ENCODE assay signal across 28 mouse cellular contexts in the genomic region with DNA sequence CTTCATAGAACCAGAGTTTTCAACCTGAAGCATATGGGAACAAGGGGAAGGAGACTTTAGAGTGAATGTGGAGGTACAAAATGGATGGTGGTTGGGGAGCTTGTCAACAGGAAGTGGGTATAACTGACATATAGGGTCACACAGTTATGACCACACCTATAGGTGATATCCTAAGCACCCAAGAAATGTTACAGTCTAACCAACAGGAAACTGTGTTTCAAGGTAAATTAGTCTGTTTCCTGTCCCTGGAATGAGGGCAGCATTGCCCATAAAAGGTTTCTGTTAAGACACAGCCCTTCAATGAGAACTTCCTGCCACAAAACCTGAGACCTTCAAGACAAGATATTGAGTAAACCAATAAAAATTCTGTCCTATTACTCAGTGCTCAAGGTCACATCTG. TPM values are rescaled to one million over a fixed set of nuclear protein-coding genes. Genes with fewer than 3 reads are reported as not detected.
DNase-seq lines count a peak whose midpoint lies in the region; ATAC-seq lines count a peak whose summit lies in the region.
"Had no signal": no experiment of that assay in that cellular context is flagged by ENCODE, and none has a peak within 500 bp of the region (broad histone marks: within the 10 kb centered on the region; RNA-seq: fewer than 3 reads in every experiment).

No protein-coding gene starts in this region.

- no peaks in the 10 kb centered on the region for H3K36me3 ChIP-seq in hindbrain, embryonic 13.5 days
- H3K36me3 ChIP-seq: embryonic facial prominence, embryonic 12.5 days; forebrain, embryonic 15.5 days; heart, embryonic 13.5 days; limb, embryonic 12.5 days; lung, embryonic 15.5 days; midbrain, embryonic 15.5 days had no signal

- H3K27ac ChIP-seq in hindbrain, embryonic 13.5 days, result no peak overlapping the region
- H3K27ac ChIP-seq: embryonic facial prominence, embryonic 12.5 days; forebrain, embryonic 15.5 days; heart, embryonic 13.5 days; hindbrain, postnatal 0 days; kidney, postnatal 0 days; limb, embryonic 12.5 days; liver, embryonic 14.5 days; lung, embryonic 15.5 days; midbrain, embryonic 15.5 days had no signal

- no peak overlapping the region for H3K4me2 ChIP-seq in hindbrain, embryonic 13.5 days
- H3K4me2 ChIP-seq: embryonic facial prominence, embryonic 12.5 days; forebrain, embryonic 15.5 days; heart, embryonic 13.5 days; limb, embryonic 12.5 days; lung, embryonic 15.5 days; midbrain, embryonic 15.5 days had no signal

- no peak overlapping the region for H3K9ac ChIP-seq in hindbrain, embryonic 13.5 days
- H3K9ac ChIP-seq: embryonic facial prominence, embryonic 12.5 days; forebrain, embryonic 15.5 days; heart, embryonic 13.5 days; limb, embryonic 12.5 days; liver, embryonic 14.5 days; lung, embryonic 15.5 days; midbrain, embryonic 15.5 days had no signal

- peaks cover 8% of the 10 kb centered on the region; the same call in 1 of the 2 replicates for H3K27me3 ChIP-seq in hindbrain, embryonic 13.5 days
- H3K27me3 ChIP-seq: embryonic facial prominence, embryonic 12.5 days; forebrain, embryonic 15.5 days; heart, embryonic 13.5 days; limb, embryonic 12.5 days; lung, embryonic 15.5 days; midbrain, embryonic 15.5 days had no signal

- ATAC-seq in activated CD4-positive, CD25-positive, alpha-beta regulatory T cell, adult 4 months, result peak; percentile 99
- ATAC-seq in megakaryocyte progenitor cell, adult 5-6 weeks (replicated peaks; ENCODE audit: poor library complexity), result peak; percentile 69
- ATAC-seq in hindbrain, embryonic 13.5 days (ENCODE audit: low FRiP score), result no peak
- ATAC-seq: forebrain, embryonic 15.5 days; hindbrain, postnatal 0 days; midbrain, embryonic 15.5 days had no signal

- H3K9me3 ChIP-seq in hindbrain, embryonic 13.5 days, result no peaks in the 10 kb centered on the region
- H3K9me3 ChIP-seq: embryonic facial prominence, embryonic 12.5 days; forebrain, embryonic 15.5 days; heart, embryonic 13.5 days; limb, embryonic 12.5 days; lung, embryonic 15.5 days; megakaryocyte, embryonic 14.5 days; midbrain, embryonic 15.5 days had no signal

- peak; percentile 24 for DNase-seq in lung, postnatal 25 days (ENCODE audit: low spot score)
- DNase-seq in lung, postnatal 10 days, result no peak
- peak; percentile 33 for DNase-seq in thymus, postnatal 25 days
- no peak for DNase-seq in gastrocnemius, postnatal 36 days
- DNase-seq in retina, embryonic 14.5 days (ENCODE audit: low spot score), result no peak
- DNase-seq: adrenal gland, postnatal 14 days; cerebellum, adult 11 months; cerebellum, postnatal 14 days; heart, postnatal 36 days; kidney, adult 18-20 months; retina, postnatal 1 day had no signal

- H3K4me3 ChIP-seq in hindbrain, embryonic 13.5 days, result no peak overlapping the region
- H3K4me3 ChIP-seq: embryonic facial prominence, embryonic 12.5 days; forebrain, embryonic 15.5 days; heart, embryonic 13.5 days; limb, embryonic 12.5 days; lung, embryonic 15.5 days; megakaryocyte, embryonic 14.5 days; midbrain, embryonic 15.5 days; myocyte had no signal

- no peaks in the 10 kb centered on the region for H3K4me1 ChIP-seq in hindbrain, embryonic 13.5 days (replicated peaks)
- H3K4me1 ChIP-seq: embryonic facial prominence, embryonic 12.5 days; forebrain, embryonic 15.5 days; heart, embryonic 13.5 days; limb, embryonic 12.5 days; lung, embryonic 15.5 days; midbrain, embryonic 15.5 days had no signal

- intact Hi-C loops in gastrocnemius, postnatal 36 days (cut with DNase I), result no loop called here

RNA-seq across cellular contexts. Expression of gene Lcn4, which starts 2.3 kb away (rescaled TPM):
- under 1 TPM; 0.89 to 0.96 TPM for polyA plus RNA-seq in activated CD4-positive, CD25-positive, alpha-beta regulatory T cell, adult 4 months (2017; shearing (Covaris generic))
- total RNA-seq in megakaryocyte progenitor cell, adult 5-6 weeks (2015), result 0.30 and 1.6 TPM in 2 replicates
- not detected in 2 replicates for total RNA-seq in megakaryocyte progenitor cell, adult 5-6 weeks (2017)
- not detected in 2 replicates for polyA plus RNA-seq in hindbrain, embryonic 13.5 days (2015; fragmentation: Nextera tagmentation; extraction: Ambion mirVana)
- not detected for total RNA-seq in gastrocnemius, postnatal 36 days (2021)
- total RNA-seq: adrenal gland, postnatal 14 days; heart, postnatal 36 days; hindbrain, postnatal 0 days; layer of hippocampus, postnatal 14 days had no signal
- polyA plus RNA-seq: embryonic facial prominence, embryonic 12.5 days; forebrain, embryonic 15.5 days; gonadal fat pad, adult 2 months; heart, embryonic 13.5 days; hindbrain, postnatal 0 days; kidney, postnatal 0 days; limb, embryonic 12.5 days; liver, embryonic 14.5 days; lung, embryonic 15.5 days; midbrain, embryonic 15.5 days; myocyte; testis, adult 2 months had no signal

RNA-seq across cellular contexts. Expression of gene Fam69b, which starts 40.5 kb away (rescaled TPM):
- 1 to 10 TPM in 1 of 2 experiments, under 1 TPM in 1; 0.90 to 2.1 TPM for polyA plus RNA-seq in activated CD4-positive, CD25-positive, alpha-beta regulatory T cell, adult 4 months (2017; shearing (Covaris generic))
- 2.8 and 4.8 TPM in 2 replicates for total RNA-seq in megakaryocyte progenitor cell, adult 5-6 weeks (2015)
- 9.2 and 9.4 TPM in 2 replicates for total RNA-seq in megakaryocyte progenitor cell, adult 5-6 weeks (2017)
- 109 and 117 TPM in 2 replicates for polyA plus RNA-seq in hindbrain, embryonic 13.5 days (2015; fragmentation: Nextera tagmentation; extraction: Ambion mirVana)
- 1 to 10 TPM; 1.6 to 2.3 TPM for total RNA-seq in gastrocnemius, postnatal 36 days (2021)

Comparison
In these comparisons a context has a peak if more than half of its experiments do, and no peak if none do; other contexts are left out.
1. DNase-seq: peak in lung, postnatal 25 days (single experiment) and thymus, postnatal 25 days (single experiment); none in lung, postnatal 10 days (single experiment), gastrocnemius, postnatal 36 days (0 of 2) and retina, embryonic 14.5 days (single experiment).